Mouse (Mus musculus) spleen, postnatal 4 days (tissue): ENCODE data around the gene Gm10638.

Experiments
- DNase-seq, 2 experiments: peaks; one replicate each; pipeline ENCODE4 v3.0.0; 2022; ENCODE audit warnings: low spot score in 2 of 2

Gm10638 gene

GRCm38 (mm10) chr8:86786498-86786897 is 41.0 kb downstream of the Gm10638 start:
- no peak for DNase-seq

DNA sequence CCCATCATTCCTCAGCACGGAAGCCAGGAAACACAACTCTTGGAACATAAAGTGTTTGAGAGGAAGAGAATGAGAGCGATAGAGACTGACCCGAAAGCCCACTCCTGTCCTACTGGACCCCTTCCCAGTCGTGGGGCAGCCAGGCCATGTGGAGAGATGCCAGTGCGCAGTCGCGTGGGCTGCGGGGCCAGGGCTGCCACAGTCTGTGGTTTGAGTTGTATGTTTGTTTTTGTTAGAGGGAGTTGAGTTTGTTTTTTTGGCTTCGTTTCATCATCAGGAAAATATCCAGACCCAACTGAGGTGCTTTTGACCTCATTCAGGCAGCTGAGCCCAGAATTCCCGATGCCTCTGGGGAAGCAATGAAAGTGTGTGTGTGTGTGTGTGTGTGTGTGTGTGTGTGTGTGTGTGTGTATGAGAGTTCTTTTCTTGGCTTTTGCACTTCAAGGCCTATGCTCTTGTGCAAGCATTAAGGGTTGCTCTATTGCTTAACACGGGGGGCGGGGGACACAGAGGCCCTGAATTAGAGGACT is 42.5 kb downstream of the Gm10638 start:
- DNase-seq: no peak

DNA sequence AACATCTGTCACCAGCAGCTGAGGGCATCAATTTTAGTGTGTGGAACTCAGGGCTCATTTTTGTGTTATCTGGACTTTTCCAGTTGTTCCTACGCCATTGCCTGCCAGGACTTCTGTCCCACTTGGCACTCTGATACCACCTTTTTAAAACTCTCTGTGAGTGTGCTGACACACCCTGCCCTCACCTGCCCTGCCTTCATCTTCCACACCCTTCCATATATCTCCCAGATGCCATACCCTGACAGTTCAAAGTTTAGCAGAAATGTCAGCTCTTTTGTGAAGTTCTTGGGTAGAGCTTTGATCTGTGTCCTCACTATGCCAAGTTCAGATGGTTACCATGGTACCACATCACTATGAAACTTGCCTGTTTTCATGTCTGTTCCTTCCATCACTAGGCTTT is 44.1 kb downstream of the Gm10638 start:
- no peak for DNase-seq

GRCm38 (mm10) chr8:86791542-86791941 is 46.0 kb downstream of the Gm10638 start:
- DNase-seq: no peak

DNA sequence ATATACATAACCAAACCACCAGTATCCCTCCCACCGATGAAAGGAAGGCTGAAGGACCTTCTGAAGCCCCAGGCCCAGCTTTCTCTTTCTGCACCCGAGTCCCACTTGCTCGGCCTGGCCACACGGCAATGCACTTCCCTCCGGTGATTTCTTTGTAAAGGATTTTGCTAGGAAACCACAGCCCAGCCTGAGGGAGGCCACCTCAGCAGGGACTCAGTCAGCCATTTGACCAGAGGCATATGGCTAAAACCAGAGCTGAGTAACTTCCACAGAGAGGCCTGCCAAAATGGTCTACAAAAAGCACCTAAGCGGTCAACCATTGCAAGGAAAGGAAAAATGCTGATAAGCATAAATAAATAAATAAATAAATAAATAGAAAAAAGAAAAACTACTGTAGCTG is 49.2 kb downstream of the Gm10638 start:
- no peak for DNase-seq
